Mouse (Mus musculus) heart, embryonic 12.5 days (tissue): ENCODE measurements around the gene Phf23. TPM values are rescaled to one million over a fixed set of nuclear protein-coding genes. Genes with fewer than 3 reads are reported as not detected.
A peak's percentile ranks its signal among the peaks of the same experiment; 100 is the strongest.

Source experiments
- ATAC-seq: fragments of 200-750 bp; cut with Nextera tagmentation; 2 replicates; pipeline ENCODE4 v1.8.0; 2017; ENCODE audit warnings: moderate TSS enrichment, moderate library complexity; ENCODE audit not compliant: insufficient number of reproducible peaks, low FRiP score
- H3K27ac ChIP-seq: fragments of 300-500 bp; sonication (generic); 2 replicates; pipeline ENCODE4 v1.5.1; 2016; ENCODE audit warnings: mild to moderate bottlenecking, moderate library complexity; ENCODE audit not compliant: poor library complexity, severe bottlenecking
- H3K27me3 ChIP-seq: fragments of 300-500 bp; sonication (generic); replicated peaks from 2 replicates; pipeline ENCODE4 v1.6.1; 2016; ENCODE audit warnings: mild to moderate bottlenecking, moderate library complexity
- H3K36me3 ChIP-seq: fragments of 300-500 bp; sonication (generic); 2 replicates; pipeline ENCODE4 v1.6.1; 2016; ENCODE audit warnings: mild to moderate bottlenecking, moderate library complexity
- H3K4me1 ChIP-seq: fragments of 300-500 bp; sonication (generic); replicated peaks from 2 replicates; pipeline ENCODE4 v1.6.1; 2016; ENCODE audit warnings: mild to moderate bottlenecking
- H3K4me2 ChIP-seq: fragments of 300-500 bp; sonication (generic); 2 replicates; pipeline ENCODE4 v1.6.1; 2016; ENCODE audit warnings: mild to moderate bottlenecking, moderate library complexity
- H3K4me3 ChIP-seq: fragments of 300-500 bp; sonication (generic); 2 replicates; pipeline ENCODE4 v1.5.1; 2016; ENCODE audit warnings: mild to moderate bottlenecking
- H3K9ac ChIP-seq: fragments of 300-500 bp; sonication (generic); 2 replicates; pipeline ENCODE4 v1.6.1; 2016; ENCODE audit warnings: mild to moderate bottlenecking, moderate library complexity
- H3K9me3 ChIP-seq: fragments of 300-500 bp; sonication (generic); replicated peaks from 2 replicates; pipeline ENCODE4 v1.6.1; 2016; ENCODE audit warnings: mild to moderate bottlenecking, moderate library complexity
- WGBS: fragments of 180-500 bp; shearing (Covaris S2); methylation state at CpG from one replicate; pipeline ENCODE4 v1.1.7; 2016; 5-methylcytosine and 5-hydroxymethylcytosine counted together
- polyA plus RNA-seq: library from polyadenylated mRNA; unstranded; fragments of >200 nt; fragmentation: Nextera tagmentation; extraction: Ambion mirVana; gene quantifications from 2 replicates; pipeline ENCODE4 v1.2.1, GENCODE M21; 2016

The Phf23 gene
- polyA plus RNA-seq, 1 experiment from 2014 or later = 54.1 TPM

DNA sequence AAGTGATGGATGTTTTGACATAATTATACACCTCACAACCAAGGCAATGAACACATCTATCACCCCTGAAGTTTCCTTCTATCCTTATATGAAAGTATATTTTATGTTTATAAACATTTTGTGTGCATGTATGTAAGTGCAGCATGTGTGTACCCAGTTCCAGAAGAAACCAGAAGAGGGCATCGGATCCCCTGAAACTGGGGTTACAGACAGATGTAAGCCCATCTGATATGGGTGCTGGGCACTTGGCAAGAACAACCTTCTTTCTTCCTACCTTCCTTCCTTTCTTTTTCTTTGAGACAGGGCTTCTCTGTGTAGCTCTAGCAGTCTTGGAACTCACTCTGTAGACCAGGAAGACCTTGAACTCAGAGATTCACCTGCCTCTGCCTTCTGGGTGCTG, 39.4 kb upstream of the Phf23 start:
- Histone ChIP-seq H3K9ac (no peak overlapping the region), H3K4me1 (peaks cover 9% of the 10 kb centered on the region; the same call in 1 of the 2 replicates), H3K27me3 (peaks cover 9% of the 10 kb centered on the region), H3K4me2 (no peak overlapping the region), H3K36me3 (no peaks in the 10 kb centered on the region), H3K4me3 (no peak overlapping the region), H3K27ac (no peak overlapping the region), H3K9me3 (no peaks in the 10 kb centered on the region)
- WGBS = 61% methylated on average over 1 of the region's 1 CpGs
- no peak for ATAC-seq

- Histone ChIP-seq H3K4me1 (peaks cover 4% of the 10 kb centered on the region), H3K9ac (no peak overlapping the region), H3K27ac (no peak overlapping the region), H3K4me3 (no peak overlapping the region), H3K27me3 (peaks cover 50% of the 10 kb centered on the region), H3K9me3 (no peaks in the 10 kb centered on the region), H3K4me2 (no peak overlapping the region), H3K36me3 (no peaks in the 10 kb centered on the region)
- no peak for ATAC-seq
- WGBS = 27% methylated on average over 5 of the region's 5 CpGs
Measured at GRCm38 (mm10) chr11:69960616-69961015, 35.0 kb upstream of the Phf23 start.

GRCm38 (mm10) chr11:69961841-69962240, 33.7 kb upstream of the Phf23 start:
- ATAC-seq = no peak
- Histone ChIP-seq H3K4me2 (no peak overlapping the region), H3K4me1 (peaks cover 16% of the 10 kb centered on the region), H3K27me3 (peaks cover 59% of the 10 kb centered on the region), H3K9ac (no peak overlapping the region), H3K27ac (no peak overlapping the region), H3K4me3 (no peak overlapping the region), H3K36me3 (no peaks in the 10 kb centered on the region), H3K9me3 (no peaks in the 10 kb centered on the region)
- WGBS = 43% methylated on average over 5 of the region's 5 CpGs

GRCm38 (mm10) chr11:69964650-69965270, 30.8 kb upstream of the Phf23 start, which contains the start of gene Cldn7:
Cldn7 (plus strand) TSS chr11:69964779.
- ATAC-seq = no peak

GRCm38 (mm10) chr11:69965271-69966005, 30.1 kb upstream of the Phf23 start:
- peaks cover 27% of the 10 kb centered on the region for H3K36me3 ChIP-seq
- no peak overlapping the region for H3K27ac ChIP-seq
- no peak for ATAC-seq
- H3K9ac ChIP-seq = peak overlapping the region; percentile 64; the same call in 1 of the 2 replicates
- peaks cover 68% of the 10 kb centered on the region for H3K27me3 ChIP-seq
- no peaks in the 10 kb centered on the region for H3K9me3 ChIP-seq
- H3K4me2 ChIP-seq = peak overlapping the region; percentile 76
- peak overlapping the region; percentile 49 for H3K4me3 ChIP-seq
- WGBS = 3% methylated on average over 49 of the region's 49 CpGs
- peaks cover 18% of the 10 kb centered on the region for H3K4me1 ChIP-seq

More at GRCm38 (mm10) chr11:69964650-69965270, 30.8 kb upstream of the Phf23 start, which contains the start of gene Cldn7:
- no peaks in the 10 kb centered on the region for H3K9me3 ChIP-seq
- 10% methylated on average over 24 of the region's 24 CpGs for WGBS
- peaks cover 18% of the 10 kb centered on the region for H3K4me1 ChIP-seq
- H3K4me2 ChIP-seq = peak within 1 kb of the TSS; percentile 76
- no peak within 1 kb of the TSS for H3K9ac ChIP-seq
- peak within 1 kb of the TSS; percentile 49 for H3K4me3 ChIP-seq
- H3K27ac ChIP-seq = no peak within 1 kb of the TSS
- H3K27me3 ChIP-seq = peaks cover 68% of the 10 kb centered on the region
- peaks cover 21% of the 10 kb centered on the region for H3K36me3 ChIP-seq

- ATAC-seq = peak; percentile 58; the same call in 1 of the 2 replicates
- Histone ChIP-seq H3K27ac (no peak overlapping the region), H3K9me3 (no peaks in the 10 kb centered on the region), H3K9ac (peak overlapping the region; percentile 64), H3K36me3 (peaks cover 31% of the 10 kb centered on the region), H3K27me3 (peaks cover 68% of the 10 kb centered on the region), H3K4me3 (peak overlapping the region; percentile 49), H3K4me1 (peaks cover 18% of the 10 kb centered on the region), H3K4me2 (peak overlapping the region; percentile 76)
- 1% methylated on average over 59 of the region's 59 CpGs for WGBS
Measured at GRCm38 (mm10) chr11:69966006-69966859, 29.3 kb upstream of the Phf23 start.

- ATAC-seq = no peak
- WGBS = 34% methylated on average over 17 of the region's 17 CpGs
- peak overlapping the region; percentile 64 for H3K9ac ChIP-seq
- no peak overlapping the region for H3K27ac ChIP-seq
- peaks cover 36% of the 10 kb centered on the region for H3K36me3 ChIP-seq
- peaks cover 61% of the 10 kb centered on the region for H3K27me3 ChIP-seq
- H3K4me2 ChIP-seq = peak overlapping the region; percentile 76
- H3K9me3 ChIP-seq = no peaks in the 10 kb centered on the region
- peaks cover 18% of the 10 kb centered on the region for H3K4me1 ChIP-seq
- peak overlapping the region; percentile 49 for H3K4me3 ChIP-seq
Measured at GRCm38 (mm10) chr11:69966860-69967517, 28.6 kb upstream of the Phf23 start.

- H3K4me1 ChIP-seq = peaks cover 18% of the 10 kb centered on the region
- no peak overlapping the region for H3K4me3 ChIP-seq
- peaks cover 53% of the 10 kb centered on the region for H3K36me3 ChIP-seq
- H3K9ac ChIP-seq = no peak overlapping the region
- peaks cover 44% of the 10 kb centered on the region for H3K27me3 ChIP-seq
- no peak overlapping the region for H3K27ac ChIP-seq
- 80% methylated on average over 4 of the region's 4 CpGs for WGBS
- H3K4me2 ChIP-seq = no peak overlapping the region
- no peak for ATAC-seq
- no peaks in the 10 kb centered on the region for H3K9me3 ChIP-seq
Measured at GRCm38 (mm10) chr11:69968793-69969192, 26.8 kb upstream of the Phf23 start.

GRCm38 (mm10) chr11:69970222-69970621, 25.4 kb upstream of the Phf23 start:
- Histone ChIP-seq H3K4me1 (peaks cover 17% of the 10 kb centered on the region), H3K4me3 (no peak overlapping the region), H3K9me3 (no peaks in the 10 kb centered on the region), H3K27ac (no peak overlapping the region), H3K27me3 (peaks cover 30% of the 10 kb centered on the region), H3K36me3 (peaks cover 67% of the 10 kb centered on the region), H3K4me2 (no peak overlapping the region), H3K9ac (no peak overlapping the region)
- no peak for ATAC-seq
- WGBS = 83% methylated on average over 6 of the region's 6 CpGs

GRCm38 (mm10) chr11:69970775-69971174, 24.8 kb upstream of the Phf23 start:
- WGBS = 78% methylated on average over 3 of the region's 3 CpGs
- Histone ChIP-seq H3K4me3 (no peak overlapping the region), H3K27me3 (peaks cover 26% of the 10 kb centered on the region), H3K36me3 (peaks cover 73% of the 10 kb centered on the region), H3K9me3 (no peaks in the 10 kb centered on the region), H3K9ac (no peak overlapping the region), H3K27ac (no peak overlapping the region), H3K4me1 (peaks cover 13% of the 10 kb centered on the region), H3K4me2 (no peak overlapping the region)
- ATAC-seq = no peak
